7 mouse cellular contexts compared by ENCODE assay signal in genomic region chr5:125204910-125205309, GRCm38 (mm10). TPM values are rescaled to one million over a fixed set of nuclear protein-coding genes. Genes with fewer than 3 reads are reported as not detected.
DNase-seq lines count a peak whose midpoint lies in the region; ATAC-seq and TF ChIP-seq lines count a peak whose summit lies in the region.
"Not testable (repeated sequence)": the region's sequence is repeated elsewhere in the genome, so short reads cannot be mapped to it uniquely, and the experiment has no call there.

No protein-coding gene starts in this region.

- peak; percentile 16 to 43 (median 40); a peak in 4 of 6 replicates for TF ChIP-seq CTCF in MEL (IDR thresholded peaks at IDR 0.05 in 2 of 3, conservative IDR thresholded peaks at IDR 0.05 in 1 of 3; ENCODE audit: control insufficient read depth in 1 of 3, insufficient read depth in 1 of 3, low read depth in 2 of 3, low read length in 3 of 3, poor library complexity in 1 of 3, severe bottlenecking in 1 of 3)
- peak; percentile 36; the same call in 1 of the 2 replicates for TF ChIP-seq CTCF in brain, embryonic 14.5 days (IDR thresholded peaks at IDR 0.05; ENCODE audit: borderline replicate concordance, extremely low read depth, insufficient read depth, insufficient read length)
- TF ChIP-seq CTCF in heart, adult 2 months (IDR thresholded peaks at IDR 0.05): peak; percentile 48
- peak; percentile 67 for TF ChIP-seq CTCF in layer of hippocampus, adult 2 months (conservative IDR thresholded peaks at IDR 0.05)
- peak; percentile 31; the same call in 1 of the 2 replicates for TF ChIP-seq CTCF in lung, embryonic 14.5 days (IDR thresholded peaks at IDR 0.05; ENCODE audit: low read depth)

- H3K4me3 ChIP-seq in MEL (ENCODE audit: control insufficient read depth in 1 of 2, insufficient read depth in 1 of 2, low read depth in 2 of 2, low read length in 2 of 2); heart, adult 2 months; layer of hippocampus, adult 2 months; lung, embryonic 14.5 days (ENCODE audit: low read depth, low read length): not testable (repeated sequence)

- not testable (repeated sequence) for TF ChIP-seq POLR2A in MEL (IDR thresholded peaks at IDR 0.05; ENCODE audit: control insufficient read depth in 1 of 2, insufficient read depth in 1 of 2, low read depth in 1 of 2, low read length in 2 of 2, poor library complexity in 1 of 2); brain, embryonic 14.5 days (IDR thresholded peaks at IDR 0.05; ENCODE audit: borderline replicate concordance, extremely low read depth, insufficient read depth, insufficient read length, poor library complexity, severe bottlenecking); heart, adult 2 months (IDR thresholded peaks at IDR 0.05; ENCODE audit: insufficient read depth, low read depth, low read length)

- 94% methylated on average over 3 of the region's 3 CpGs for WGBS in heart, adult 2 months
- 83% methylated on average over 3 of the region's 3 CpGs for WGBS in lung, embryonic 14.5 days

- peak; percentile 22 for TF ChIP-seq RAD21 in MEL (IDR thresholded peaks at IDR 0.05; ENCODE audit: low read depth, low read length)

- H3K36me3 ChIP-seq in MEL (ENCODE audit: control insufficient read depth in 1 of 2, insufficient read depth in 2 of 2, low read length in 2 of 2); heart, adult 2 months (ENCODE audit: control insufficient read depth, insufficient read depth, low read length); lung, embryonic 14.5 days (ENCODE audit: insufficient read depth); splenic B cell, adult 2 months (ENCODE audit: control insufficient read depth, insufficient read depth, low read length, poor library complexity, severe bottlenecking): not testable (repeated sequence)

- not testable (repeated sequence) for H3K27me3 ChIP-seq in MEL (ENCODE audit: control insufficient read depth in 1 of 2, insufficient read depth in 2 of 2, low read length in 2 of 2); heart, adult 2 months (ENCODE audit: control insufficient read depth, insufficient read depth, low read length); lung, embryonic 14.5 days (ENCODE audit: insufficient read depth, low read length); splenic B cell, adult 2 months (ENCODE audit: control insufficient read depth, insufficient read depth, low read length, poor library complexity, severe bottlenecking)

- not testable (repeated sequence) for H3K9ac ChIP-seq in MEL (ENCODE audit: control insufficient read depth, low read depth, low read length, poor library complexity, severe bottlenecking); heart, adult 2 months (ENCODE audit: low read depth, low read length); lung, embryonic 14.5 days

- intact Hi-C loops in heart, adult 2 months (cut with DNase I): not testable (repeated sequence)

- H3K9me3 ChIP-seq in MEL (replicated peaks; ENCODE audit: insufficient read depth, low read length); lung, embryonic 14.5 days (ENCODE audit: low read depth, low read length): not testable (repeated sequence)

- H3K79me2 ChIP-seq in MEL (ENCODE audit: control insufficient read depth, insufficient read depth, low read length, poor library complexity); heart, adult 2 months (replicated peaks; ENCODE audit: control insufficient read depth, insufficient read depth, low read length): not testable (repeated sequence)

- DNase-seq in B cell, adult 2 months: peak; percentile 31 to 32
- DNase-seq in MEL (ENCODE audit: low read depth, low spot score): peak; percentile 39
- not testable (repeated sequence) for DNase-seq in brain, embryonic 14.5 days (ENCODE audit: low read depth); heart, adult 2 months; layer of hippocampus, adult 2 months (ENCODE audit: low spot score in 2 of 2); lung, embryonic 14.5 days
- peak; percentile 28 for DNase-seq in splenic B cell, adult 2 months (ENCODE audit: low read depth, low spot score)

- TF ChIP-seq EP300 in MEL (IDR thresholded peaks at IDR 0.05; ENCODE audit: low read depth in 1 of 2, low read length in 2 of 2); heart, adult 2 months (IDR thresholded peaks at IDR 0.05; ENCODE audit: insufficient read depth, low read depth, low read length): not testable (repeated sequence)

- not testable (repeated sequence) for H3K27ac ChIP-seq in MEL (ENCODE audit: control insufficient read depth, low read depth, low read length); heart, adult 2 months; layer of hippocampus, adult 2 months; lung, embryonic 14.5 days (ENCODE audit: low read depth)

- not testable (repeated sequence) for ATAC-seq in lung, embryonic 14.5 days (ENCODE audit: insufficient read depth)

- H3K4me2 ChIP-seq in lung, embryonic 14.5 days: not testable (repeated sequence)

- H3K4me1 ChIP-seq in MEL (ENCODE audit: control insufficient read depth in 1 of 2, insufficient read depth in 2 of 2, low read length in 2 of 2); heart, adult 2 months (ENCODE audit: control insufficient read depth, insufficient read depth, low read length); lung, embryonic 14.5 days (ENCODE audit: insufficient read depth): not testable (repeated sequence)

TF ChIP-seq in MEL, 35 proteins besides CTCF, POLR2A, EP300 and RAD21:
- TF ChIP-seq SMC3 (IDR thresholded peaks at IDR 0.05; ENCODE audit: low read depth, low read length): 0 out of 2 replicates have a peak, but pooled peaks have one; percentile 16

RNA-seq across cellular contexts. Expression of gene Ncor2, which starts 25.9 kb away (rescaled TPM):
- total RNA-seq in MEL (2012; rRNA removed): 5.0 and 7.7 TPM in 2 replicates
- 10 to 100 TPM in 1 of 2 experiments, not detected in 1; 46.8 TPM for polyA plus RNA-seq in MEL (2012; ENCODE audit: insufficient read depth in 1 of 2, insufficient read length in 2 of 2, low read depth in 1 of 2, low replicate concordance in 2 of 2, missing spikeins in 1 of 2)
- 31.6 and 71.5 TPM in 2 replicates for polyA plus RNA-seq in brain, embryonic 14.5 days (2012; rRNA removed)
- total RNA-seq in heart, adult 2 months (2021): 10 to 100 TPM; 73.5 to 77.5 TPM
- 27.9 and 39.1 TPM in 2 replicates for polyA plus RNA-seq in heart, adult 2 months (2012; rRNA removed)
- total RNA-seq in layer of hippocampus, adult 2 months (2021): 100 to 1,000 TPM; 285 to 307 TPM
- polyA plus RNA-seq in lung, embryonic 14.5 days (2014; fragmentation: Nextera tagmentation; extraction: Ambion mirVana): 34.9 and 36.5 TPM in 2 replicates
